Mouse (Mus musculus): ENCODE data around the gene Tas1r3. TPM values are rescaled to one million over a fixed set of nuclear protein-coding genes. Genes with fewer than 3 reads are reported as not detected.

The Tas1r3 gene
- total and polyA plus RNA-seq, 2 experiments from 2014 or later, result 0.12 to 0.38 TPM

DNA sequence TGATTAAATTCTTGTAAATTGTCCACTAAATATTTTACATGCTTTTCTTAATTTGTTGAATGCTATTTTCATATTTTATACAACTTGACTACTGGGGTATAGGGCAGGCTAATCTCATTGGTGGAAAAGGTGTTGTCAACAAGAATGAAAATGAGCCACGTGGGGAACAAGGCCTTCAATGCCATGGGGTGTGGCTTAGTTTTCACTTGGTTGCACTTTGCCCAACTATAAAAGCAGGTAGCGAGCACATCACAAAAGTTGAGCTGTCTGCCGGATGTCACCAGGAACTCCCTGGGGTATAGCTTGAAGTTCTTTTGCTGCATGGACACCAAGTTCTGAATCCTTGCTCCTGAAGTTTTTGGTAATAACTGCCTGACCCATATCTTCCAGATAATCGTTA, 45.6 kb downstream of the Tas1r3 start:
- WGBS, result 82% methylated on average over 4 of the region's 4 CpGs
- TF ChIP-seq CTCF (IDR thresholded peaks at IDR 0.05), result no peak
- Histone ChIP-seq H3K4me3 (ENCODE audit: low read depth, low read length) (no peak overlapping the region), H3K27me3 (ENCODE audit: insufficient read depth, low read length) (no peaks in the 10 kb centered on the region), H3K9me3 (ENCODE audit: low read length) (no peaks in the 10 kb centered on the region), H3K4me1 (ENCODE audit: insufficient read depth, low read length) (peaks cover 5% of the 10 kb centered on the region; the same call in 1 of the 2 replicates), H3K36me3 (ENCODE audit: insufficient read depth, low read length) (peaks cover 61% of the 10 kb centered on the region), H3K4me2 (ENCODE audit: low read depth, low read length, poor library complexity, severe bottlenecking) (no peak overlapping the region), H3K27ac (ENCODE audit: low read depth, low read length) (no peak overlapping the region), H3K9ac (replicated peaks; ENCODE audit: low read length, poor library complexity, severe bottlenecking) (no peak overlapping the region)
- DNase-seq (ENCODE audit: low spot score), result no peak
- no peak for ATAC-seq (ENCODE audit: low FRiP score)

DNA sequence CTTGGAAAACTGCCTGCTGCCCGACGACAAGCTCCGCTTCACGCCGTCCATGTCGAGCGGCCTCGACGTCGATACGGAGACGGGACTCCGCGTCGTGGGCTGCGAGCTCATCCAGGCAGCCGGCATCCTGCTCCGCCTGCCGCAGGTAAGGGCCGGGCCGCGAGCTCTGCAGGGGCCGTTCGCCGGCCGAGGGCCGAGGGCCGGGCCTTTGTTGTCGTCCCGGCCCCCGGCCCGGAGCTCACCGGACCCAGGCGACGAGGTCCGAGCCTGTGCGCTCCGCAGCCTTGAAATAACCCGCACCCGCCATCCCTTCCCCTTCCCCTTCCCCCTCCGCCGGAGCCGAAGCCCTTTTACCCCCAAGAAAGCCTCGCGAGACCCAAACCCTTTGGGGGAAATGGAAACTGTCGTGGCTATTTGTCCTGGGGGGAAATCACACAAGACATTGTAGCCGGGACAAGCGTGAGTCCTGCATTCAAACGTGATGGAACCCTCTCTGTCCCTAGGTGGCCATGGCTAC, 50.4 kb downstream of the Tas1r3 start:
- Histone ChIP-seq H3K9me3 (ENCODE audit: low read length) (no peaks in the 10 kb centered on the region), H3K4me1 (ENCODE audit: insufficient read depth, low read length) (peaks cover 7% of the 10 kb centered on the region; the same call in 1 of the 2 replicates), H3K9ac (replicated peaks; ENCODE audit: low read length, poor library complexity, severe bottlenecking) (peak overlapping the region; percentile 100), H3K4me2 (ENCODE audit: low read depth, low read length, poor library complexity, severe bottlenecking) (peak overlapping the region; percentile 84), H3K27ac (ENCODE audit: low read depth, low read length) (peak overlapping the region; percentile 94), H3K27me3 (ENCODE audit: insufficient read depth, low read length) (no peaks in the 10 kb centered on the region), H3K4me3 (ENCODE audit: low read depth, low read length) (peak overlapping the region; percentile 92), H3K36me3 (ENCODE audit: insufficient read depth, low read length) (peaks cover 55% of the 10 kb centered on the region)
- WGBS, result under 1% methylated on average over 49 of the region's 49 CpGs
- ATAC-seq (ENCODE audit: low FRiP score) (peak; percentile 57), DNase-seq (ENCODE audit: low spot score) (peak; percentile 41)
- TF ChIP-seq CTCF (IDR thresholded peaks at IDR 0.05), result no peak

DNA sequence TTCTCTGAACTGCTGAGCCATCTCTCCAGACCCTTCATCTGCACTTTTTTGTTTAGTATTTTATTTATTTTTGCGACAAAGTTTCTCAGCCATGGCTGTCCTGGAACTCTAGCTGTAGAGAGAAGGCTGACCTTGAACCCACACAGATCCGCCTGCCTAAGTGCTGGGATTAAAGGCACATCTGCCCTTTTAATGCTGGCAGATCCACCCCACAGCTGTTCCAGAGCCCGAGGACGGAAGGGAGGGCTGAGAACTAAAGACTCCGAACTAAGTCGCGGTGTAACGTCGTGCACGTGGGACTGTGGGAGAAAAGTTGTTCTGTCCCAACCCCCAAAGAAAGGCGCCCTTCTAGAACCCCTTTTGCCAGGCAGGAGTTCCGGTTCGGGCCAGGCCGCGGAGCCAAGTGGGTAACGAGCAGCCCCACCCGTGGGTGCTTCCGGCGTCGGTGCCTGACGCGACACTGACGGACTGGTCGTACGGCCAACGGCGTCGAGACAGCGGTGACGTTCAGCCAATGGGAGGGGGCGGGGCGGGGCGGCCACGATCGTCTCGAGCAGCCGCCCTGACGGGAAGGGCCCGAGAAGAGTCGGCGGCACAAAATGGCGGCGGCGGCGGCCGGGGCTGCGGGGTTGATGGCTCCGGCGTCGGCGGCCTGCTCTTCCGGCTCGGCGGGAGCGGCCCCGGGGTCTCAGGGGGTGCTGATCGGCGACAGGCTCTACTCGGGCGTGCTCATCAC, 51.1 kb downstream of the Tas1r3 start, which contains the start of gene Ccnl2:
Ccnl2 (plus strand) TSS at position 561 of the 736 bp plus-strand sequence.
- DNase-seq (ENCODE audit: low spot score) (peak; percentile 98), ATAC-seq (ENCODE audit: low FRiP score) (peak; percentile 99)
- H3K9me3 ChIP-seq (ENCODE audit: low read length), result no peaks in the 10 kb centered on the region
- H3K27me3 ChIP-seq (ENCODE audit: insufficient read depth, low read length), result no peaks in the 10 kb centered on the region
- no peak for TF ChIP-seq CTCF (IDR thresholded peaks at IDR 0.05)
- H3K36me3 ChIP-seq (ENCODE audit: insufficient read depth, low read length), result peaks cover 53% of the 10 kb centered on the region
- H3K4me3 ChIP-seq (ENCODE audit: low read depth, low read length), result peak within 1 kb of the TSS; percentile 92
- H3K4me2 ChIP-seq (ENCODE audit: low read depth, low read length, poor library complexity, severe bottlenecking), result peak within 1 kb of the TSS; percentile 84
- under 1% methylated on average over 46 of the region's 60 CpGs for WGBS
- H3K9ac ChIP-seq (replicated peaks; ENCODE audit: low read length, poor library complexity, severe bottlenecking), result peak within 1 kb of the TSS; percentile 100
- H3K4me1 ChIP-seq (ENCODE audit: insufficient read depth, low read length), result peaks cover 7% of the 10 kb centered on the region; the same call in 1 of the 2 replicates
- peak within 1 kb of the TSS; percentile 94 for H3K27ac ChIP-seq (ENCODE audit: low read depth, low read length)

Small RNA genes lying within 50 kb of the gene (microRNA-seq; reads per million reads assigned to microRNA genes)
- gene Gm22991 (ENCODE audit: borderline number of aligned reads), result not detected

Other genes starting within 250 kb of the Tas1r3 start
- 15.2 and 25.3 TPM in 2 replicates for gene Cdk11b, start 238.5 kb downstream of the Tas1r3 start, total RNA-seq (2014; rRNA removed)
- gene Cdk11b, start 238.5 kb downstream of the Tas1r3 start, polyA plus RNA-seq (2015; fragmentation: Nextera tagmentation; extraction: Ambion mirVana), result 60.2 and 64.1 TPM in 2 replicates
- gene Gm10563, start 218.0 kb downstream of the Tas1r3 start, total RNA-seq (2014; rRNA removed), result not detected in 2 replicates
- gene Gm10563, start 218.0 kb downstream of the Tas1r3 start, polyA plus RNA-seq (2015; fragmentation: Nextera tagmentation; extraction: Ambion mirVana), result not detected in 2 replicates
- gene Mmp23, start 210.0 kb downstream of the Tas1r3 start, total RNA-seq (2014; rRNA removed), result 4.1 and 6.4 TPM in 2 replicates
- gene Mmp23, start 210.0 kb downstream of the Tas1r3 start, polyA plus RNA-seq (2015; fragmentation: Nextera tagmentation; extraction: Ambion mirVana), result 4.4 and 5.6 TPM in 2 replicates
- gene Mib2, start 194.2 kb downstream of the Tas1r3 start, total RNA-seq (2014; rRNA removed), result 115 and 118 TPM in 2 replicates
- gene Mib2, start 194.2 kb downstream of the Tas1r3 start, polyA plus RNA-seq (2015; fragmentation: Nextera tagmentation; extraction: Ambion mirVana), result 49.3 and 49.5 TPM in 2 replicates
- 43.8 and 46.4 TPM in 2 replicates for gene Fndc10, start 169.0 kb downstream of the Tas1r3 start, total RNA-seq (2014; rRNA removed)
- 24.3 and 27.4 TPM in 2 replicates for gene Fndc10, start 169.0 kb downstream of the Tas1r3 start, polyA plus RNA-seq (2015; fragmentation: Nextera tagmentation; extraction: Ambion mirVana)
- 84.1 and 90.7 TPM in 2 replicates for gene Ssu72, start 158.6 kb downstream of the Tas1r3 start, total RNA-seq (2014; rRNA removed)
- 152 and 153 TPM in 2 replicates for gene Ssu72, start 158.6 kb downstream of the Tas1r3 start, polyA plus RNA-seq (2015; fragmentation: Nextera tagmentation; extraction: Ambion mirVana)
- 51.0 and 78.0 TPM in 2 replicates for gene Tmem240, start 128.6 kb downstream of the Tas1r3 start, total RNA-seq (2014; rRNA removed)
- gene Tmem240, start 128.6 kb downstream of the Tas1r3 start, polyA plus RNA-seq (2015; fragmentation: Nextera tagmentation; extraction: Ambion mirVana), result 34.9 and 37.9 TPM in 2 replicates
- gene Atad3a, start 102.3 kb downstream of the Tas1r3 start, total RNA-seq (2014; rRNA removed), result 52.6 and 69.1 TPM in 2 replicates
- gene Atad3a, start 102.3 kb downstream of the Tas1r3 start, polyA plus RNA-seq (2015; fragmentation: Nextera tagmentation; extraction: Ambion mirVana), result 65.9 and 69.9 TPM in 2 replicates
- gene Vwa1, start 88.7 kb downstream of the Tas1r3 start, total RNA-seq (2014; rRNA removed), result 42.1 and 42.5 TPM in 2 replicates
- 25.5 and 28.7 TPM in 2 replicates for gene Vwa1, start 88.7 kb downstream of the Tas1r3 start, polyA plus RNA-seq (2015; fragmentation: Nextera tagmentation; extraction: Ambion mirVana)
- gene Tmem88b, start 77.5 kb downstream of the Tas1r3 start, total RNA-seq (2014; rRNA removed), result 0.66 and 1.6 TPM in 2 replicates
- gene Tmem88b, start 77.5 kb downstream of the Tas1r3 start, polyA plus RNA-seq (2015; fragmentation: Nextera tagmentation; extraction: Ambion mirVana), result 0.56 and 0.65 TPM in 2 replicates
- gene Ankrd65, start 72.9 kb downstream of the Tas1r3 start, total RNA-seq (2014; rRNA removed), result not detected in 2 replicates
- gene Ankrd65, start 72.9 kb downstream of the Tas1r3 start, polyA plus RNA-seq (2015; fragmentation: Nextera tagmentation; extraction: Ambion mirVana), result not detected in 2 replicates
- gene Mrpl20, start 60.5 kb downstream of the Tas1r3 start, total RNA-seq (2014; rRNA removed), result 111 and 123 TPM in 2 replicates
- 279 and 316 TPM in 2 replicates for gene Mrpl20, start 60.5 kb downstream of the Tas1r3 start, polyA plus RNA-seq (2015; fragmentation: Nextera tagmentation; extraction: Ambion mirVana)
- gene Ccnl2, start 50.9 kb downstream of the Tas1r3 start, total RNA-seq (2014; rRNA removed), result 66.3 and 112 TPM in 2 replicates
- 78.6 and 88.8 TPM in 2 replicates for gene Ccnl2, start 50.9 kb downstream of the Tas1r3 start, polyA plus RNA-seq (2015; fragmentation: Nextera tagmentation; extraction: Ambion mirVana)
- 90.9 and 102 TPM in 2 replicates for gene Aurkaip1, start 32.1 kb downstream of the Tas1r3 start, total RNA-seq (2014; rRNA removed)
- gene Aurkaip1, start 32.1 kb downstream of the Tas1r3 start, polyA plus RNA-seq (2015; fragmentation: Nextera tagmentation; extraction: Ambion mirVana), result 155 and 158 TPM in 2 replicates
- 35.5 and 37.2 TPM in 2 replicates for gene Mxra8, start 23.7 kb downstream of the Tas1r3 start, total RNA-seq (2014; rRNA removed)
- 27.2 and 32.7 TPM in 2 replicates for gene Mxra8, start 23.7 kb downstream of the Tas1r3 start, polyA plus RNA-seq (2015; fragmentation: Nextera tagmentation; extraction: Ambion mirVana)
- 141 and 156 TPM in 2 replicates for gene Dvl1, start 16.0 kb downstream of the Tas1r3 start, total RNA-seq (2014; rRNA removed)
- 17.5 TPM in 2 replicates for gene Dvl1, start 16.0 kb downstream of the Tas1r3 start, polyA plus RNA-seq (2015; fragmentation: Nextera tagmentation; extraction: Ambion mirVana)
- gene Cptp, start 6.1 kb upstream of the Tas1r3 start, total RNA-seq (2014; rRNA removed), result 35.3 and 43.7 TPM in 2 replicates
- gene Cptp, start 6.1 kb upstream of the Tas1r3 start, polyA plus RNA-seq (2015; fragmentation: Nextera tagmentation; extraction: Ambion mirVana), result 27.3 and 32.1 TPM in 2 replicates
- gene Ints11, start 6.2 kb upstream of the Tas1r3 start, total RNA-seq (2014; rRNA removed), result 45.0 and 56.0 TPM in 2 replicates
- 53.6 and 56.0 TPM in 2 replicates for gene Ints11, start 6.2 kb upstream of the Tas1r3 start, polyA plus RNA-seq (2015; fragmentation: Nextera tagmentation; extraction: Ambion mirVana)
- 71.9 and 95.9 TPM in 2 replicates for gene Pusl1, start 28.4 kb upstream of the Tas1r3 start, total RNA-seq (2014; rRNA removed)
- 54.3 and 54.5 TPM in 2 replicates for gene Pusl1, start 28.4 kb upstream of the Tas1r3 start, polyA plus RNA-seq (2015; fragmentation: Nextera tagmentation; extraction: Ambion mirVana)
- 82.6 and 99.3 TPM in 2 replicates for gene Acap3, start 28.5 kb upstream of the Tas1r3 start, total RNA-seq (2014; rRNA removed)
- gene Acap3, start 28.5 kb upstream of the Tas1r3 start, polyA plus RNA-seq (2015; fragmentation: Nextera tagmentation; extraction: Ambion mirVana), result 63.3 and 64.5 TPM in 2 replicates
- 76.5 and 82.0 TPM in 2 replicates for gene Ube2j2, start 80.5 kb upstream of the Tas1r3 start, total RNA-seq (2014; rRNA removed)
- gene Ube2j2, start 80.5 kb upstream of the Tas1r3 start, polyA plus RNA-seq (2015; fragmentation: Nextera tagmentation; extraction: Ambion mirVana), result 125 and 138 TPM in 2 replicates
- 11.7 and 13.3 TPM in 2 replicates for gene C1qtnf12, start 99.0 kb upstream of the Tas1r3 start, total RNA-seq (2014; rRNA removed)
- 11.7 and 14.8 TPM in 2 replicates for gene C1qtnf12, start 99.0 kb upstream of the Tas1r3 start, polyA plus RNA-seq (2015; fragmentation: Nextera tagmentation; extraction: Ambion mirVana)
- gene B3galt6, start 129.3 kb upstream of the Tas1r3 start, total RNA-seq (2014; rRNA removed), result 52.5 and 57.2 TPM in 2 replicates
- gene B3galt6, start 129.3 kb upstream of the Tas1r3 start, polyA plus RNA-seq (2015; fragmentation: Nextera tagmentation; extraction: Ambion mirVana), result 31.1 and 32.2 TPM in 2 replicates
- 84.8 and 105 TPM in 2 replicates for gene Sdf4, start 129.5 kb upstream of the Tas1r3 start, total RNA-seq (2014; rRNA removed)
- 111 and 112 TPM in 2 replicates for gene Sdf4, start 129.5 kb upstream of the Tas1r3 start, polyA plus RNA-seq (2015; fragmentation: Nextera tagmentation; extraction: Ambion mirVana)
- gene Tnfrsf4, start 150.5 kb upstream of the Tas1r3 start, total RNA-seq (2014; rRNA removed), result 0.66 and 1.4 TPM in 2 replicates
- 0.54 and 0.78 TPM in 2 replicates for gene Tnfrsf4, start 150.5 kb upstream of the Tas1r3 start, polyA plus RNA-seq (2015; fragmentation: Nextera tagmentation; extraction: Ambion mirVana)
- not detected in 2 replicates for gene Tnfrsf18, start 162.8 kb upstream of the Tas1r3 start, total RNA-seq (2014; rRNA removed)
- gene Tnfrsf18, start 162.8 kb upstream of the Tas1r3 start, polyA plus RNA-seq (2015; fragmentation: Nextera tagmentation; extraction: Ambion mirVana), result 1.5 and 2.2 TPM in 2 replicates
- gene Ttll10, start 196.1 kb upstream of the Tas1r3 start, total RNA-seq (2014; rRNA removed), result 1.9 TPM in 1 of 2 replicates, not detected in the other
- gene Ttll10, start 196.1 kb upstream of the Tas1r3 start, polyA plus RNA-seq (2015; fragmentation: Nextera tagmentation; extraction: Ambion mirVana), result not detected in 2 replicates
- gene 9430015G10Rik, start 246.6 kb upstream of the Tas1r3 start, total RNA-seq (2014; rRNA removed), result 28.1 and 31.1 TPM in 2 replicates
- 22.1 and 25.2 TPM in 2 replicates for gene 9430015G10Rik, start 246.6 kb upstream of the Tas1r3 start, polyA plus RNA-seq (2015; fragmentation: Nextera tagmentation; extraction: Ambion mirVana)